Mouse (Mus musculus) myocyte (in vitro differentiated cells): ENCODE measurements around the gene Mcm9. TPM values are rescaled to one million over a fixed set of nuclear protein-coding genes. Genes with fewer than 3 reads are reported as not detected.

Experiments used
- H3K27me3 ChIP-seq: one replicate; pipeline ENCODE4 v1.6.1; 2011; ENCODE audit not compliant: control insufficient read depth, insufficient read depth, insufficient read length
- H3K36me3 ChIP-seq: one replicate; pipeline ENCODE4 v1.6.1; 2011; ENCODE audit not compliant: control insufficient read depth, insufficient read depth
- H3K4me2 ChIP-seq: one replicate; pipeline ENCODE4 v1.6.1; 2011; ENCODE audit warnings: low read depth, control low read depth
- H3K4me3 ChIP-seq: one replicate; pipeline ENCODE4 v1.5.1; 2011; ENCODE audit warnings: mild to moderate bottlenecking, control low read depth, moderate library complexity
- H3K79me2 ChIP-seq: one replicate; pipeline ENCODE4 v1.6.1; 2011; ENCODE audit not compliant: control insufficient read depth, insufficient read depth
- H3ac ChIP-seq: one replicate; pipeline ENCODE4 v1.6.1; 2011; ENCODE audit not compliant: control insufficient read depth, insufficient read length
- CEBPB ChIP-seq: IDR thresholded peaks from 2 replicates; pipeline ENCODE4 v1.6.1; 2011; ENCODE audit warnings: mild to moderate bottlenecking, moderate library complexity; ENCODE audit not compliant: poor library complexity, insufficient read depth, severe bottlenecking
- E2F4 ChIP-seq: IDR thresholded peaks from one replicate; pipeline ENCODE4 v1.6.1; 2011; ENCODE audit warnings: mild to moderate bottlenecking, control low read depth, moderate library complexity; ENCODE audit not compliant: insufficient read depth
- MAX ChIP-seq: IDR thresholded peaks from one replicate; pipeline ENCODE4 v1.6.1; 2011; ENCODE audit warnings: low read depth, mild to moderate bottlenecking, control low read depth
- MYOD1 ChIP-seq, 3 experiments: IDR thresholded peaks; one replicate each; pipeline ENCODE4 v1.6.1; 2011; ENCODE audit warnings: control low read depth in 2 of 3, low read depth in 2 of 3, mild to moderate bottlenecking in 2 of 3, moderate library complexity in 1 of 3; ENCODE audit not compliant: insufficient read length in 2 of 3, control insufficient read depth in 1 of 3
- MYOG ChIP-seq, 3 experiments: IDR thresholded peaks; one replicate each; pipeline ENCODE4 v1.6.1; 2011; ENCODE audit warnings: control low read depth in 2 of 3, low read depth in 2 of 3, mild to moderate bottlenecking in 2 of 3; ENCODE audit not compliant: insufficient read length in 2 of 3, control insufficient read depth in 1 of 3, insufficient read depth in 1 of 3
- POLR2A ChIP-seq: IDR thresholded peaks from one replicate; pipeline ENCODE4 v1.6.1; 2011; ENCODE audit warnings: low read depth, mild to moderate bottlenecking, control low read depth, moderate library complexity; ENCODE audit not compliant: insufficient read length
- POLR2AphosphoS2 ChIP-seq: IDR thresholded peaks from one replicate; pipeline ENCODE4 v1.6.1; 2011; ENCODE audit warnings: low read depth, control low read depth; ENCODE audit not compliant: insufficient read length
- REST ChIP-seq: IDR thresholded peaks from one replicate; pipeline ENCODE4 v1.6.1; 2011; ENCODE audit warnings: mild to moderate bottlenecking, control low read depth, moderate library complexity; ENCODE audit not compliant: insufficient read depth, insufficient read length
- SRF ChIP-seq: IDR thresholded peaks from one replicate; pipeline ENCODE4 v1.6.1; 2011; ENCODE audit warnings: low read depth; ENCODE audit not compliant: control insufficient read depth, insufficient read length
- TCF12 ChIP-seq: IDR thresholded peaks from one replicate; pipeline ENCODE4 v1.6.1; 2011; ENCODE audit warnings: mild to moderate bottlenecking, control low read depth; ENCODE audit not compliant: poor library complexity, insufficient read depth, severe bottlenecking
- TCF3 ChIP-seq: IDR thresholded peaks from one replicate; pipeline ENCODE4 v1.6.1; 2011; ENCODE audit warnings: low read depth, control low read depth; ENCODE audit not compliant: insufficient read length
- USF1 ChIP-seq: IDR thresholded peaks from one replicate; pipeline ENCODE4 v1.6.1; 2011; ENCODE audit warnings: low read depth, mild to moderate bottlenecking, control low read depth, moderate library complexity
- polyA plus RNA-seq: library from polyadenylated mRNA; unstranded; fragments of >200 nt; fragmentation: generic; extraction: Trizol; gene quantifications from one replicate; pipeline ENCODE4 v1.2.1, GENCODE M21; 2012; ENCODE audit warnings: missing spikeins

Gene Mcm9
- polyA plus RNA-seq, 1 experiment, result 3.0 TPM

DNA sequence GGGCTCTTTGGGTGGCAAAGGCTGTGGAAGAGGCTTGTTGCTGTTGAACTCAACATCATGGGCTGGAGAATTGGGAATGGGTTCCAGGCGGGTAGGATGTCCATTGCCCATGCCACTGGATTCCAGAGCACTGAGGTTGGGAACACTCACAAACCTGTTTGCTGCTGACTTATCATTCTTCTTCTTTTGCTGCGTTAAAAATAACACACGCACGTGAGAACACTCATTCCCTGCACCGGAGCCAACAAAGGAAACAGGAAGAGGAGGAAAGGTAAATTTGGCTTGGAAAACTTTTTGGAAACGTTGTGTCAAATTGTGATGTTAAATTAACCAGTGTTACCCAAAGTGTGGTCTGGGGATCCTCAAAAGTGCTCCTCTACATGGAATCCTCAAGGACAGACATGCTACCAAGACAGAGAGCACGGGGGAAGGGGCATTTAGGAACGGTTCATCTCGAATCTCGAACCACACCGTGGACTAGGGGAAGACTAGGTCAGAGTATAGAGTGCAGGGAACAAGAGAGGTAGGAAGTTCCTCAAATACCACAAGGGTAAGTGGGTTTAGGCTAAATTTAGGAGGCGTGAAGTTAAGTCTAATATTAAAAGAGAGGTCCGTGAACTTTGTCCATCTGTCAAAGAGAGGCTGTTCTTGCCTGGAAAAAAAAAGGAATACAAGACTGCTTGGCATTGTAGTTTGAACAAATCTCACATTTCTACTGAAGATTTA lies 5.2 kb upstream of the Mcm9 start:
- Histone ChIP-seq H3K4me3 (no peak overlapping the region), H3ac (no peak overlapping the region), H3K27me3 (no peaks in the 10 kb centered on the region), H3K36me3 (no peaks in the 10 kb centered on the region), H3K4me2 (no peak overlapping the region), H3K79me2 (no peaks in the 10 kb centered on the region)
- TF ChIP-seq MAX, result no peak
- no peak for TF ChIP-seq POLR2AphosphoS2
- TF ChIP-seq MYOD1 (IDR thresholded peaks at IDR 0.05; ENCODE audit: control insufficient read depth in 1 of 3, insufficient read length in 2 of 3, low read depth in 2 of 3), result no peak
- TF ChIP-seq SRF, result no peak
- no peak for TF ChIP-seq E2F4
- TF ChIP-seq TCF12, result no peak
- no peak for TF ChIP-seq CEBPB
- no peak for TF ChIP-seq MYOG (IDR thresholded peaks at IDR 0.05; ENCODE audit: control insufficient read depth in 1 of 3, insufficient read depth in 1 of 3, insufficient read length in 2 of 3, low read depth in 2 of 3)
- no peak for TF ChIP-seq TCF3
- TF ChIP-seq USF1, result no peak
- no peak for TF ChIP-seq POLR2A
- no peak for TF ChIP-seq REST

DNA sequence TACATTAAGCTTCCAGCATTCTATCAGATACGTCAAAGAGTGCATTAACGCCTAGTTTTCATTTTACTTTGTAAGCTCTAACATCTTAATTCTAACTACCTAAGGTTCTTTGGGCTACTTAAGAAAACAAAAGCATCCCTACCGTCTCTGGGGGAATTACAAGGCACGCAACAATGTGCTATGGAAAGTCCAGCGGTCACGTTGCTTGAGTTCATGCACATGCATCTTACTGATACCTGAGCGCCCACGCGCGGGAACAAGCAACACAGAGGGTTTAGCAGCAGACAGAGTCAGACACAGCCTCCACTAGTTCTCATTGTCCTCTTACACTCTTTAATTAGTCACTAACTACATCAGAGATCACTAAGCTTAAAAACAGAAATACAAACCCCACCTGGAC lies 3.9 kb upstream of the Mcm9 start:
- H3K4me2 ChIP-seq, result no peak overlapping the region
- H3ac ChIP-seq, result no peak overlapping the region
- TF ChIP-seq REST, result no peak
- TF ChIP-seq MYOG (IDR thresholded peaks at IDR 0.05; ENCODE audit: control insufficient read depth in 1 of 3, insufficient read depth in 1 of 3, insufficient read length in 2 of 3, low read depth in 2 of 3), result no peak
- no peak for TF ChIP-seq MYOD1 (IDR thresholded peaks at IDR 0.05; ENCODE audit: control insufficient read depth in 1 of 3, insufficient read length in 2 of 3, low read depth in 2 of 3)
- no peak for TF ChIP-seq E2F4
- TF ChIP-seq MAX, result no peak
- TF ChIP-seq USF1, result no peak
- TF ChIP-seq TCF12, result no peak
- no peak for TF ChIP-seq CEBPB
- no peak for TF ChIP-seq POLR2AphosphoS2
- TF ChIP-seq TCF3, result no peak
- no peak for TF ChIP-seq POLR2A
- H3K4me3 ChIP-seq, result no peak overlapping the region
- H3K36me3 ChIP-seq, result no peaks in the 10 kb centered on the region
- no peaks in the 10 kb centered on the region for H3K27me3 ChIP-seq
- no peaks in the 10 kb centered on the region for H3K79me2 ChIP-seq

DNA sequence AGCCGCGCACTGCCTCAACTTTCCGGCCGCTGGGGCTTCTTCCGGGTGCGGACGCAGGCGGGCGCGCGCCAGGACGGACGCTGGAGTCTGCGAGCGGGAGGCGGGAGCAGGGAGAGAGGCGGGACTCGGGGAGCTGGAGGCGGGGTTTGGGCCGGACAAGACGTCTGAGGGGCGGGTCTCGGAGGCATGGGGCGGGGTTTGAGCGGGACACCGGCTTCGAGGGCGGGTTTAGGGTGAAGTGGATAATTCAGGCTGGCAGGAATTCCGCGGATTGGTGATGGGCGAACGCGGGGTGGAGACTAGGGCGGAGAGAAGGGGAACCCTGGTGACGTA lies 355 bp downstream of the Mcm9 start:
- H3K79me2 ChIP-seq, result peaks cover 10% of the 10 kb centered on the region
- no peaks in the 10 kb centered on the region for H3K27me3 ChIP-seq
- no peak for TF ChIP-seq USF1
- peak; percentile 74 for TF ChIP-seq POLR2A
- peak overlapping the region; percentile 64 for H3K4me3 ChIP-seq
- peak overlapping the region; percentile 64 for H3K4me2 ChIP-seq
- H3K36me3 ChIP-seq, result peaks cover 2% of the 10 kb centered on the region
- H3ac ChIP-seq, result peak overlapping the region; percentile 17

DNA sequence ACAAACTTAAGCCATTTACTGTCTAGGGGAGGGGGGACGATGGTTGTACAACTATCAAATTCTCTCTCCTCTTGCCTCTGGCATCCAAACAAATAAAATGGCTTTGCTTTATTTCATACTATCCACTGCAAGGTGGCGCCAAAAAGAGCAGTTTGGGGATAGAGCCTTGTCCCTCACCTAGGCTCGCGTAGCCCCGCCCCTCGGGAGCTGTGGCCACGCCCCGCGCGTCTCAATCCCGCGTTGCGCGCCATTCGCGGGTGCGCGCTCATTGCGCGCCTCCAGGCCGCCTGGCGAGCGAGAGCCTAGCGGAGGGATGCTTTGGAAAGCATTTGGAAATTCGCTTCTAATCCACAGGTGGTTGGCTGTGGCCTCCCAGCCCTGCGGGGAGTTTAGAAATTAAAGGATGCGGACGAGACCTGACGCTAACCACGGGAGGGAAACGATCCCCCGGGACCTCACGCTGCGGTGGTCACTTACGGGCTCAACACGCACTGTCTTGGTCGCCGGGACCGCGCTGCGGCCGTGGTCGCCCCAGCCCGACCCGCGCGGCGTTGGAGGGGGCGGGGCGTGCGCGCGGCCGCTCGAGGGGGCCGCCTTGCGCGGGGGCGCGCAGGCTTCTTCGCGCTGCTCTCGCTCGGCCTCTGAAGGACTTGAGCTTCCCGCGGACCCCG lies 857 bp downstream of the Mcm9 start:
- H3K36me3 ChIP-seq, result peaks cover 4% of the 10 kb centered on the region
- no peak for TF ChIP-seq MYOG (IDR thresholded peaks at IDR 0.05; ENCODE audit: control insufficient read depth in 1 of 3, insufficient read depth in 1 of 3, insufficient read length in 2 of 3, low read depth in 2 of 3)
- TF ChIP-seq POLR2AphosphoS2, result no peak
- peak; percentile 55 for TF ChIP-seq E2F4
- TF ChIP-seq TCF3, result no peak
- peak overlapping the region; percentile 74 for H3K4me2 ChIP-seq
- peak overlapping the region; percentile 64 for H3K4me3 ChIP-seq
- H3K27me3 ChIP-seq, result no peaks in the 10 kb centered on the region
- peak overlapping the region; percentile 17 for H3ac ChIP-seq
- H3K79me2 ChIP-seq, result peaks cover 10% of the 10 kb centered on the region

DNA sequence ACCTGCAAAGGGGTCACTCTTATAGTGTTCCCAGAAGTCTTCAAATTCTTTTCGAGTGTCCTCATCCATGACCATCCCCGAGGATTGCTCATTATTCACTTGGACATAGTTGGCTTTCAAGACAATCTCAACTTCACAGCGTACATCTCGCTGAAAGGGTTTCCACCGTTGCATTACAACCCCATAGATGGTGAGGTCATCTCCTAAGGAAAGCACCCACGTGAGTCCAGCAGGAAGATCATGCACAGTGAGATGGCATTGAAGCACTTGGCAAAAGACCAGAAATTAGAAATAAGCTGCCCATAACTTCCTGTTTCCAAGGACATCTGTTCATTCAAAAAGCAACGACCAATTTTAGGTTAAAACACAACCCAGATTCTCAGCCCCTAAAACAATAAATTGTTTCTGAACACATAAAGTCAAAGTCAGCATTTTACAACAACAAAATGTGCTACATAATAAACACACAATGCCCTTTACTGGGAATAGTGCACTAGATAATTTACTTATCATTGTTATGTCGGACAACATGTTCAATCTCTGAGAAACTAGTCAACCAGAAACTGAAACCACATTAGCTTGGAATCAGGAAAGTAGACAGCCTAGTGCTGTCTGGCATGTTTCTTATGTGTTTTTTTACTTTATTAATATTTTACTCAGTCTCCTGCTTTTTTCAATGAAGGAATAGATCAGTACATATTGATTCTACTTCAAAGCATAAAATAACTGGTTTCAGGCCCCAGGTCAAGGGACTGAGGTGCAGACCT lies 14.2 kb downstream of the Mcm9 start:
- H3K36me3 ChIP-seq, result peaks cover 35% of the 10 kb centered on the region
- no peak overlapping the region for H3ac ChIP-seq
- H3K79me2 ChIP-seq, result no peaks in the 10 kb centered on the region
- TF ChIP-seq MYOD1 (IDR thresholded peaks at IDR 0.05; ENCODE audit: control insufficient read depth in 1 of 3, insufficient read length in 2 of 3, low read depth in 2 of 3), result no peak
- TF ChIP-seq MYOG (IDR thresholded peaks at IDR 0.05; ENCODE audit: control insufficient read depth in 1 of 3, insufficient read depth in 1 of 3, insufficient read length in 2 of 3, low read depth in 2 of 3), result no peak
- no peak for TF ChIP-seq E2F4
- no peak for TF ChIP-seq SRF
- no peak for TF ChIP-seq TCF12
- TF ChIP-seq USF1, result no peak
- no peak for TF ChIP-seq TCF3
- TF ChIP-seq CEBPB, result no peak
- no peak for TF ChIP-seq POLR2A
- TF ChIP-seq REST, result no peak
- TF ChIP-seq POLR2AphosphoS2, result no peak
- H3K27me3 ChIP-seq, result no peaks in the 10 kb centered on the region
- no peak overlapping the region for H3K4me2 ChIP-seq
- H3K4me3 ChIP-seq, result no peak overlapping the region
